Mouse (Mus musculus) gastrocnemius, postnatal 14 days (tissue): ENCODE data around the gene T. TPM values are rescaled to one million over a fixed set of nuclear protein-coding genes. Genes with fewer than 3 reads are reported as not detected.
A peak's percentile ranks its signal among the peaks of the same experiment; 100 is the strongest.

Source experiments
- DNase-seq: peaks from one replicate; pipeline ENCODE4 v3.0.0; 2021; ENCODE audit warnings: mixed read lengths
- intact Hi-C: fragments of 180-260 bp; cut with DNase I; formaldehyde crosslinking; loops from one replicate; pipeline ENCODE4 v1.15.1; 2025; ENCODE audit warnings: low total_unique reads
- total RNA-seq, 2 experiments: library from RNA; stranded (reverse); gene quantifications; 2 replicates each; pipeline ENCODE4 v1.2.3; 2021

The T gene
- total RNA-seq, 2 experiments from 2014 or later, result not detected

DNA sequence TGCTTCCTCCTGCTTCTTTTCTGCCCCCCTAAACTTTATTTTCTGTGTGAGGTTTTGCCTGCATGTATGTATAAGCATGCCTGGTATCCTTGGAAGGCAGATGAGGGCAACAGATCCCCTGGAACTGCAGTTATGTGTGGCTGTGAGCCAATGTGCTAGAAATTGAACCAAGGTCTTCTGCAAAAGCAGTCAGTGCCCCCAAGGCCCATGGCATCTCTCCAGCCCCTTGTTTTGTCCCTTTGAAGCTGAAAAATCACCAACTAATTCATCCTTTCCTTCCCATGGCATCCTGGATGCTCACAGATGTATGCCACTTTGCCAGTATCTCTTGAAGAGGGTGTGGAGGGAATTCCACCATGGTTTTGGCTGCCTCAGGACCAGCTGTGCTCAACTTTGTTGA, 50.9 kb downstream of the T start:
- DNase-seq, result no peak
- intact Hi-C loops, result no loop called here

DNA sequence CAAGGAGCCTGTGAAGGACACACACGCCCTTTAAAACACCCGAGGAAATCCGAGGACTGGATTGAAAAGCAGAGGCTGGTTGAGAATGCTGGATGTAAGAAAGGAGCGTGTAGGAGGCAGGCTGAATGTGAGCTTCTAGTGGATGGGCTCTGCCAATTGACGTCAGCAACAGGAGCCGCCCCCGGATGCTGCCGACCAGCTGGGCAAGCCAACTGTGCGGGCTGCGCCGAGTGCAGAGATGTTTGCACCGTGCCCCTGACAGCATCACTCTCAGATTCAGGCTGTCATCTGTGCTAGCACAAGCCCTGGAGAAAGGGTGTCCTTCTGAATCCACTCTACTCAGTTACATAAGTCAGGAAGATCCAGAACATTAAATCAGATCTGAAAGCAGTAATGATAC, 53.6 kb downstream of the T start:
- DNase-seq, result peak; percentile 43
- intact Hi-C loops, result no loop called here

DNA sequence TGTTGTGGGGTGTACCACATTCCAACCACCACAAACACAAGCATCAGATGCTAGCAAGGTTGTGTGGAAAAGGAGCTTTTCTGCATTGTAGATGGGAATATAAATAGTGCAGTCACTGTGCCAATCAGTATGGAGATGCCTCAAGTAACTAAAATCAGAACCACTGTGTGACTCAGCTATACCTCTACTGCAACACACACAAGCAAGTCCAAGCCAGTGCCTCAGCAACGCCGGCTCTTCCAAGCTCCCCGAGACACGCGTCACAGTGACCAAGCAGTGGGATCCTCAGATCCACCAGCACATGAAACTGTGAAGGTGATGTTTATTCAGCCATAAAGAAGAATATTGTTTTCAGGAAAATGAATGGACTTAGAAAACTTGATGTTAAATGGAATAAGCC, 56.7 kb downstream of the T start:
- intact Hi-C loops, result no loop called here
- DNase-seq, result no peak

Other genes with a start within 250 kb of the T start
- gene Ccr6, start 198.4 kb upstream of the T start, total RNA-seq, result not detected
- gene Mpc1, start 151.5 kb upstream of the T start, total RNA-seq, result 100 to 1,000 TPM; 266 to 303 TPM
- 10 to 100 TPM; 13.3 to 14.8 TPM for gene Sft2d1, start 123.3 kb upstream of the T start, total RNA-seq
- under 1 TPM; 0.14 to 0.18 TPM for gene Prr18, start 97.0 kb upstream of the T start, total RNA-seq
- not detected for gene T2, start 78.4 kb upstream of the T start, total RNA-seq
- 1 to 10 TPM; 5.2 to 6.5 TPM for gene Pde10a, start 90.9 kb downstream of the T start, total RNA-seq
- gene Gm17087, start 132.5 kb downstream of the T start, total RNA-seq, result not detected